Mouse (Mus musculus) lung, adult 10 weeks (tissue): ENCODE results near the gene Glod4. TPM values are rescaled to one million over a fixed set of nuclear protein-coding genes. Genes with fewer than 3 reads are reported as not detected.

Experiments used
- polyA plus RNA-seq: library from polyadenylated mRNA; stranded (reverse); fragments of 350-450 nt; fragmentation: Illumina TruSeq; extraction: RNeasy Lipid Tissue Mini Kit (QIAGEN cat#74804); gene quantifications from one replicate; pipeline ENCODE4 v1.2.3, GENCODE M21; 2014; ENCODE audit warnings: low read depth, low replicate concordance; ENCODE audit not compliant: insufficient read depth

Gene Glod4
- polyA plus RNA-seq, result 56.2 TPM

DNA sequence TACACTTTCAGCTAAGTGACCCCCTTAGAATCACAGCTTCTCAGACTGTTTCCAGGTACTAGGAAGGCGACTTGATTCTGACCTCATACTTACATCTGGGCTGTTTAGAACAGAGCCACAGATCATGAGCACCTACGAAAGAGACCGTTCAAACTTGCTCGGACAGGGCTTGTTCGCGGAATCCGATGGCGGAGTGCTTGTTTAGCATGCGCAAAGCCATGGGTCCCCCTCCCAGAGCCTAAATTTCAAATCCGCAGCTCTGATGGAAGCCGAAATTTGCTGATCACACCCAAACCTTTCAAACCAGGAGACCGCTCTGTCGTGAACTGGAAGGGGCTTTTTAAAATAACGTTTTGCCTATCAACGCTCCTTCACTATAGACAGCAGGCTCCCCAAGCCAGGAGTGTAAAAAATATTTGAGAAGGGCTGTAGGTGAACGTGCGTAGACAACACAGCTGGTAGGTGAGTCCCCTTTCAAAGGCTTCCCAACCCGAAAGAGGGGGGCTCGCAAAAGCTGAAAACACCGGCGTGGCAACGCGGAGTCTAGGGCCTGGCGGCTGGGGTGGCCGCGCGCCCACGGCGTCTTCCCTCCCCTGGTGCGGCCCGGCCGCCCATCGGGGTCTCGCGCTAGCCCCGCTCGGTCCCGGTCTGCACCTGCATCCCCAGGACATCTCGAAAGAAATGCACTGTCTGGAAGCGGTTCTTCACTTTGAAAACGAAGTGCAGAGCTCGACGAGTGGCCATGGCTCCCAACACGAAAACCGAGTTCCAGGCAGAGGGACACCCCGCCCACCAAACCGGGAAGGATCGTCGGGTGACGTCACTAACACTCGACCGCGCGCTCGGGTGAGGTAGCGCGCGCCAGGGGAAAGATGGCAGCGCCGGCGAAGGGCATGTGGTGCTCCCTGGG, at the start of gene Glod4, which contains the start of gene Mrm3:
Gene Glod4, minus strand, starts transcription at position 825 of the 910 bp plus-strand sequence.
Gene Mrm3, plus strand, starts transcription at position 815 of the 910 bp plus-strand sequence.

GRCm38 (mm10) chr11:76217390-76217800, 26.1 kb downstream of the Glod4 start, which contains the start of the genes Dbil5 and Gemin4:
Gene Dbil5 (plus strand): TSS chr11:76217608.
Gene Gemin4 (minus strand): TSS chr11:76217664.

GRCm38 (mm10) chr11:76179495-76180145, 63.9 kb downstream of the Glod4 start, which contains the start of the genes Vps53 and Fam57a:
Gene Vps53 (minus strand): TSS chr11:76179647.
Gene Fam57a (plus strand): TSS chr11:76179671.

Other genes with a start within 250 kb of the Glod4 start
- gene 1700016K19Rik, start 243.8 kb downstream of the Glod4 start, polyA plus RNA-seq, result 27.5 TPM
- gene Rflnb, start 215.9 kb downstream of the Glod4 start, polyA plus RNA-seq, result 14.3 TPM
- gene Vps53, start 64.1 kb downstream of the Glod4 start, polyA plus RNA-seq, result 26.0 TPM
- gene Fam57a, start 64.1 kb downstream of the Glod4 start, polyA plus RNA-seq, result 12.7 TPM
- gene Dbil5, start 26.1 kb downstream of the Glod4 start, polyA plus RNA-seq, result 0.51 TPM
- 6.9 TPM for gene Gemin4, start 26.1 kb downstream of the Glod4 start, polyA plus RNA-seq
- gene Mrm3, start within 50 bp of the Glod4 start, polyA plus RNA-seq, result 5.8 TPM
- gene Nxn, start 155.4 kb upstream of the Glod4 start, polyA plus RNA-seq, result 15.2 TPM
- 25.8 TPM for gene Timm22, start 163.2 kb upstream of the Glod4 start, polyA plus RNA-seq